Mouse (Mus musculus) retina, postnatal 1 day (tissue): ENCODE data around the gene St3gal3.

Source experiments
- DNase-seq: peaks from one replicate; pipeline ENCODE4 v3.0.0-alpha.2; 2012

St3gal3 gene

DNA sequence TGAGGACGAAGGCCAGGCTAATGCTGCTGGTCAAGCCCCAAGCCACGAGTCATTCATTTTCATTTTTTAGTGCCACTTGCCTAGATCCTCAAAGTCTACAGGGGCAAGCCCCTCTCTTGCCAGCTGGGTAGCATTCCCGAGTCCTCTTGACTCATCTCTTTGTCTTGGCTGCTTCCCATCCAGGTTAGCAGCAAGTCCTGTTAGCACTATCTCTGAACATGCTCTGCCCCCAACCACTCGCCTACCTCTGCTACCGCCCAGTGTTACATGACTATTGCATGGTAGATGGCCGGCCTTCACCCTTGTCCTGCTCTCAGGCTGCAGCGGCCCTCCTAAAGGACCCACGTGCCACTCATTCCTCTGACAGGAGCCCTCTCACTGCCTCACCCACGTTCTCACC is 156.4 kb downstream of the St3gal3 start:
- DNase-seq = no peak

DNA sequence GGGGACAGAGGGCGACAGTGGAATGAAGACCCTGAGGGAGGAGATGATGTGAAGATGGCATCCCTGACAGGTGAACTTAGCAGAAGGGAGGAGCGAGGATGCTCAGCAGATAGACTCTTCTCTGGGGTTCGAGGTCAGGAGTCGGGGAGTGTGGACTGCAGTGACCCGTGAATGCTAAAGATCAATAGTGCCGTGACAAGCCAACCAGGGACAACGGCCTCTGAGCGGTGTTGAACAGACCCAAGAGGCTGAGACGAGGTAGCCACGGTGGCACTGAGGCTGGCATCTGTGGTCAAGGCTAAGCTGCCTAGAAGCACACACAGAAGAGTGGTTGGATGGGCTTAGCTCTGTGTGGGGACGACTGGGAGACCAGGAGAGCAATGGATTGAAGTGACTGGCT is 156.9 kb downstream of the St3gal3 start:
- DNase-seq = no peak

DNA sequence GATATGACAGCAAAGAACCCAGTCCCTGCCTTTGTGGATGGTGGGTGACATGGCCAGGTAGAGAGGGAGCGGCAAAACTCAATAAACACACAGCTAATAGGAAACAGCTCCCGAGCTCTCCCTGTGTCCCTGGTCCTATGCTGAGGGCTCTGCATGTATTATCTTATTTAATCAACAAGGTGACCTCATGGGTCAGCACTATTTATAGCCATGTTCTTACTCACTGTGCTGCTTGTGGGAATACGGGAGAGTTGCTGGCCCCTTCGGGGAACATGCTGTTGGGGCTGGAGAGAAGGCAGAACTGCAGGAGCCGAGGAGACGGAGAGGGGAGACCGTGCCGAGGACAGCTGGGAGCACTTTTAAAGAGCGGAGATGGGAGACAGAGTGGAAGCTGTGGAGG is 157.3 kb downstream of the St3gal3 start:
- DNase-seq = no peak

DNA sequence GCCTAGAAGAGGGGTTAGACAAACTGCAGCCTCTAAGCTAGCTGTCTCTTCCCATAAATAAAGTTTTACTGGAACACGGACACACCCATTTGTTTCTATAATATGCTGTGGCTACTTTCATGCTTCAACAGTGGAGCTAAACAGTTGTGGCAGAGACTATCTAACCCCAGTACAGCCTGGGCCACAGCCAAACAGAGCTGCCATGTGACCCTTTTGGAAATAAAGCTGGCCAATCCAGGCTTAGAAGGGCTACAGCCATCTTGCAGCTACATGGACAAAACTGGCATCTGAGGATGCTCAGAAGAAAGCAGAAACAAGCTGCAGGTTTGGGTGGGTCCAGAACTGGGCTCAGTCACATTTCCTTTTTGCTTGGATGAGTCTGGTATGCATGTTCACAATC is 158.9 kb downstream of the St3gal3 start:
- no peak for DNase-seq

DNA sequence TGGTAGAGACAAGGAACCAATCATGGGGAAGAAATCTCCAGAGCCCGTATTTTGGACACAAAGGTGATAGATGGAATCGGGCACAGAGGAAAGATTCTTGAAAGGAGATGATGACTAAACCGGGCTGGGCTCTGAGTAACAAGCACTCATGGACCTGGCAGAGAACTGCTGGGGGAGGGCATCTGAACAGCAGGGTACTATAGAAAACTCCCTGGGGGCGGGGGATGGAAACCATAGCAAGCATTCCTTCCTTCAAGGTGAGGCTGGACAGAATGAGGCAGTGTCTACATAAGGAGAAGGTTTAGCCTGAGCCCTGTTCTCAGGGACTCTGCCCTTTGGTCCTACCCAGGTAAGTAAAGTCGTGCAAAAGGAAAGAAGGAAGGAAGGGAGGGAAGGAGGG is 160.0 kb downstream of the St3gal3 start:
- no peak for DNase-seq

DNA sequence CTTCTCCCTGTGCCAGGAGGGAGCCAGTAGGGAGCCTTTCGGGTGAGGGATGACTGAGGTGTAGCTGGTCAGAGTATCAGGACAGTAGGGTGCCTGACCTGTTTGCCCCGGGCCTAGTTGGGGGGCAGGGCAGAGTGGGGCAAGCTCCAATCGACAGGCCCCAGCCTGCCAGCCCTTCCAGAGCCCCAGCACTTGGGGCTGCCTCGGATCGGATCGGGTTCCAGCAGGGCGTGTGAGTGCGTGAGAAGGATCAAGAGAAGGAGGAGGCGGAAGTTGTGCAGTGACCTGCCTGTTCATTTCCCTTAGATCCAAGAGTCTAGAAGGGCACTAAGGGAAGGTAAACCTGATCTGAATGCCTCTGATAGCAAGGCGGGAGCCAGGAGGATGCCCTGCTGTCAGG is 161.7 kb downstream of the St3gal3 start:
- no peak for DNase-seq

DNA sequence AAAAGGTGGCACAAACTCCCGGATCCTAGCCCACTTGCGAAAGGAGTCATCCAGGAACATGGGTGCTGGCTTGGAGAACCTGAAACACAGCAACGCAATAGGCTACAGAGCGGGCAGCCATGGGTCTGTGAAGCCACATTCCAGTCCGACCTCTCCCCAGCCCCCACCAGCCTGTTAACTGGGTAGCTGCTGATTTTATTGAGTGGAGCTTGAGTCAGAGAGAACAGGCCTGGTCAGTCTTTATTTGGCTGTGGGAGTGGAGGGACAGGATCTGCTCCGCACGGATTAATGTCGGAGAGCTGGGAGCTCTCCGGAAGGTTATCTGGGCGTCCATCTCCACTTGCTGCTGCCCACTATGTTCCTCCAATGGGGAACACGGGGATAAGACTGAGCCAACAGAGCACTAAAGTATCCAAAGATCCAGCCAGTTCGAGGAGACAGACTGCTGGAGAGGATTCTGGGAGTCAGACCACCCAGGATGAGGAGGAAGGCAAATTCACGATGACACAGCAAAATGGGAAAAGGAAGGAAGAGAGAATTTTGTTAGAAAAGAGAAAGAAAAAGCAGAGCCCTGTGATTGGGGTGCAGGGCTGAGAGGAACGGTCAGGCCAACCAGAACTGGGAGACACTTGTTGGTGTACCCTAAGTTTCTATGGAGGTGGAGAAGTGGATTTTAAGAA is 170.2 kb downstream of the St3gal3 start:
- DNase-seq = no peak

DNA sequence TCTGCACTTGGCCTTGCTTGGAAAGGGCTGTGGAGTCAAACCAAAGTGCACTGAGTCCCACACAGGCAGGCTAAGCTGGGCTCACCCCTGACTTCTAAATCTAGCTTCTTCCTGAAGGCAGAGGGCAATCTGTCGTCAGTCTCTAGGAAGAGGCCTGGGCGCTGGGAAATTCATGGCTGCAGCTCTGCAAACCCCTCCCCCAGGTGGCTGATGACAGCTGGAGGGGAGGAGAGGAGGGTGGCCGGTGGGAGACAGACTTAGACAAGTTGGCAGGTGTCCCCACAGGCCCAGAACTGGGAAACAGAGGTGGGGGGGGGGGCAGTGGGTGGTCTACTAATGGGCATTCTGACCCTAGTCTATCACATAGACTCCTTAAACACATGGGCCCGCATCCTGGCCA is 177.2 kb downstream of the St3gal3 start:
- no peak for DNase-seq

DNA sequence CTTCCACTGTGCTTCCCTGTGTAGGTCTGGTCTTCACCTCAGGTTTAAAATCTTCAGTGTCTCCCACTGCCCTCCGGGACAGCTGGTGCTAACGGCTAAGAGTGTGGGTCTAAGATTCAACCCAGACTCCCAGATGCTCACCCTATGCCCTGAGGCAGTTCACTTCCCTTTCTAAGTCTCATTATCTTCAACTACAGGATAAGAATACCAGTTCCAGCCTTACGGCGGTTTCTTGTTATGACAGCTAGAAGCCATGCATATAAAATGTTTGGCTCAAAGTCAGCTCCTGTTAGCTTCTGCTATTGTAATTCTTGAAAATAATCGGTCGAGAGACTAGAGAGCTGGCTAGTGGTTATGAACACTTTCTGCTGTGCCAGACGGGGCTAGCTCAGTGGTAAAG is 187.2 kb downstream of the St3gal3 start:
- DNase-seq = peak; percentile 62

DNA sequence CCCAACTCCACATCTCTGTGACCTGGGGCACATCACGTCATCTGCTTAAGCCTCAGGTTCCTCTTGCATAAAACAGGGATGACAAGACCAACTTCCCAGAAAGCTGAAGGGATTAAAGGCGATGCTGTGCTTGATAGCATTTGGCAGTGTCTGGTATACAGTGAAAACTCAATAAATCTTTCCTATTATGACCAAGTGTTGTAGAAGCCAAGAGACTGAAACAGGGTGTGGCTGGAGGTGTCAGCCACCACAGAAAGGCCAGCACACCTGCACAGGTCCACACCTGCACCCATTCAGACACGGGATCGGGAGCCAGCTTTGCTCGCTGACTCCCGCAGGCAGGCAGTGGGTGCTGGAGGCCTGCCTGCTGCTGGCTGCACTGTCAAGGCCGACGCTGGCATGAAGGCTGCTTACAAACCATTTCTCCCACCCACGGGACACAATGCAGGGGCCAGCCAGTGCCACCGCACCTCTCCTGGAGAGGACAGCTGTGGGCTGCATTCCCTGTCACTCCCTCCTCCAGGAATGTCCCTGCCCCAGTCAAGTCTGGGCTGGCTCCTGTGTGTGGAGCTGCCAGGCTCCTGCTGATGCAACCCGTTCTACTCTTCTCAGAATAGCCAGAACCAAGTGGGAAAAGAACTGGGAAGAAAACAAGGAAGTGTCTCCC is 187.9 kb downstream of the St3gal3 start:
- DNase-seq = no peak

DNA sequence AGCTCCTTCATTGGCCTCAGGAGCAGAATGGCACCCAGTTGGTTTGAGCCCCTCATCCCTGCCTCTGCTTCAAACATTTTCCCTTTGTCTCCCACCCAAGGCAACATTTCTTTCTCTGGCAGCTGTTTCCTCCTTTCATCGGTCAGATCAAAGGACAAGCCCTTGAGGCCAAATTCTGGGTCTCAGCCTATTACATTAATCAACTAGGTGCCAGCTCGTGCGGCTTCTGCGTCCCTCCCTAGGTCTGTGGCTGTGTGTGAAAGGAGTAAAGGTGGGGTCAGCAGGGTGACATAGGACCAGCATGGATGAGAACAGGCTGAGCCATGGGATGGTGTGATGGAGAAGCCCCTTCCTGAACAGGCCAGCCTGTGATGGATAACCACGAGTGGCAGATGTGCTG is 191.4 kb downstream of the St3gal3 start:
- peak; percentile 19 for DNase-seq

DNA sequence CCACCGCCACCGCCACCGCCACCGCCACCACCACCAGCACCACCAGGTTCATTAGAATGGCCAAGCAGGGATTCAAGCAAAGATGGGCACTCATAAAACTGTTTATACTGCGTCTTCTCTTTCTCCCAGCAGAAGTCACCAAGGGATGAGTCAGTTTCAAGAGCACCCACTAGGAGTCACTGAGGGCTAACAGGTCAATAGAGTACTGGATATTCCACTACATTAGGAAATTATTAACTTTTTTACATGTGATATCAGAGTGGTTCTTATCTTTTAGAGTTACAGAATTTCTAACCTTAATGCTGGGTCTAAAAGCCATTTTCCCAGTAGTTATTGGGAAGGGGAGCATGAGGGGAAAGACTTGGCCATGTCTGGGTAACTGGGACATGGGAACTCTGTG is 197.8 kb downstream of the St3gal3 start:
- DNase-seq = no peak

DNA sequence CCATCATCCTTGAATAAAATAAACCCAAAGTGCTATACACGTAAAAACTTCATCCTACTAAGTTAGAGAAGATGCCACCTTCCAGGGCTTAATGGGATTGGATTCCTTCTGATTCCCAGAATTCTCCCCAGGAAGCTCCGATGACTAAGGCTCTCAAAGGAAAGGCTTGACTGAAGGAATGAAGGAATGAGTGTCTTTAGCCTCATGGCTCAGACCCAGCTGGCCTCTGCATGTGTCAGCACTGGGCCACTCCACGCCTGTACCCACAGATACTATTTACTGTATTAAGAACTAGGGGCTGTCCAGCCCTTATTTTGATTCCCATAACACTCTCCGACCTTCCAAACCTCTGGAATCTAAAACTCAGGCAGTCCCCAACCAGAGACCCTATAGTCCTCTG is 200.6 kb downstream of the St3gal3 start:
- no peak for DNase-seq

DNA sequence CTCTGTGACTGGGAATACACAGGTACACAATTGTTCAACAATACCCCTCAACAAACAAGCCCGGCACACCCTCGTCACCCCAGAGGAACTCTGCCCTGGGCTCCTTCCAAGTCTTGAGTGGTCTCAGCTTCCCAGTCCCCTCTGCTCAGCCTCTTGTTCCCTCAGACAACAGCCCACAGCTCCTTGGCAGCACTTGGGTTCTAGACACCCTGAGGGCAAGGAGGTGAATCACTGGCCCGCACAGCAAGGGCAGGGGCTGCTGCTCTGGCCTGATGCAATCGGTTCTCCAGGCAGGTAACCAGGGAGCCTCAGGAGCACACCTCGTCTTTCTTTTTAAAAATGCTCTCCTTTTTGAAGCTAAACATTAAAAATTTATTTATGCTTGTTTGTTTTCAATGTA is 201.5 kb downstream of the St3gal3 start:
- DNase-seq = no peak

DNA sequence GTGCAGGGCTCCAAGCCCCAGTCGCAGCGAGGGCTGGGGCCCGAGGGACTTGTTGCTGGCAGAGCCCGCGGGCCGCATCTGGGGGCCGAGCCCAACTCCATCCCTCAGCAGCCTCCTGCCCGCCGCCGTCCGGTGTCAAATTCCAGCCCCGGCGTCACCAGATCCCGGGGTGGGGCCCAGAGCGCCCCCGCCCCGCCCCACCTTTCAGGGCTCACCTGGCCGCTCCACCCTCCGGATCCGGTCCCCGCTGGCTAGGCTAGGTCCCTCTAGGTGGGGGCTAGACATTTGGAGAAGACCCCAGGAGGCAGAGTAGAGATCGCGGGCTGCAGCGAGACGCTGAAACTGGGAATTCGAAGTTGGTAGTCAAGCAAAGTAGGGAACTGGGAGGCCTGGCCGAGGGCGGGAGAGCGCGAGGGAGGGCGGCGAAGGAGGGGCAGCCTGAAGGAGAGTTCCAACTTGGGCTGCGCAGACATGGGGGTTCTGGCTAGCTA is 205.3 kb downstream of the St3gal3 start, which contains the start of gene Artn:
Gene Artn (minus strand): TSS at position 373 of the 491 bp plus-strand sequence.
- DNase-seq = peak; percentile 46

DNA sequence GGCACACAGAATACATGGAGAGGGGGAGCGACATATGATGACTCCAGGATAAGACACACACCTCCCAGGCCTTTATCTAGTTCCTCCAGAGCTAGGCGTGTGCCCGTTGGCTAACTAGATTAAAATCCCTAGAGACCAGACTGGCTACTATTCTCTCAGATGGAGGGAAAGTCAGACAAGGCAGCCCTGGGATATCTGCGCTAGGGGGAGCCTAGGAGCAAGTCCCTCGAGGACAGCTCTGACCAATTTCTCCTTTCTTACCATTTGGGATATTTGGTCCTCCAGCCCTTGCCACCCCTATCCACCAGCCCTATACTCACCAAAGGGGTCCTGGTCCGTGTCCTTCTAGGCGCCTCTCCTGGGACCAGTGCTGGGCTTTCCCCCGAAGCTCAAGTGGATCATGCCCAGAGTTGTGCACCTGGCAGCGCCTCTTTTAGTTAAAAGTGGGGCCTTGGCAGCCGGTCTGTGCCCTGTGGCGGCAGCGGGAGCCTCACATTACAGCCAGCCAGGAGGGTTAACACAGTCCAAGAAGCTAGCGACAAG is 205.9 kb downstream of the St3gal3 start:
- DNase-seq = peak; percentile 67

DNA sequence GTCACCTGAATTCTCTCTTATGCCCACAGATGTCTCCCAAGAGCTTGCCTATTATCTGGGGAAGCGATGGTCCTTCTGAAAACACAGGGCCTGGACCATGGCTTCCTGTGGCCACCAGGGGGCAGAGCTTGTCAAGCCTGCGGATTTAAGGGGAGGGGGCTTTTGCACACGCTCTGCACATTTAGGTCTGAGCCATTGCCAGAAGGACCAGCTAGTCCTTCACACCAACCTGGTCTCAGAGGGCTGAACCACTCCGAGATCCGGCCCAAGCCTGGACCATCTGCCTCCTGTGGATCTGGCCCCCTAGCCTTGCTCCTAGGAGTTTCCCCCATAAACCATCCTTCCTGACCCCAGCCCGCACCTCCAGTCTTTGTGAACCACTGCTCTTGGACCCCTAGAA is 206.5 kb downstream of the St3gal3 start:
- DNase-seq = peak; percentile 84

DNA sequence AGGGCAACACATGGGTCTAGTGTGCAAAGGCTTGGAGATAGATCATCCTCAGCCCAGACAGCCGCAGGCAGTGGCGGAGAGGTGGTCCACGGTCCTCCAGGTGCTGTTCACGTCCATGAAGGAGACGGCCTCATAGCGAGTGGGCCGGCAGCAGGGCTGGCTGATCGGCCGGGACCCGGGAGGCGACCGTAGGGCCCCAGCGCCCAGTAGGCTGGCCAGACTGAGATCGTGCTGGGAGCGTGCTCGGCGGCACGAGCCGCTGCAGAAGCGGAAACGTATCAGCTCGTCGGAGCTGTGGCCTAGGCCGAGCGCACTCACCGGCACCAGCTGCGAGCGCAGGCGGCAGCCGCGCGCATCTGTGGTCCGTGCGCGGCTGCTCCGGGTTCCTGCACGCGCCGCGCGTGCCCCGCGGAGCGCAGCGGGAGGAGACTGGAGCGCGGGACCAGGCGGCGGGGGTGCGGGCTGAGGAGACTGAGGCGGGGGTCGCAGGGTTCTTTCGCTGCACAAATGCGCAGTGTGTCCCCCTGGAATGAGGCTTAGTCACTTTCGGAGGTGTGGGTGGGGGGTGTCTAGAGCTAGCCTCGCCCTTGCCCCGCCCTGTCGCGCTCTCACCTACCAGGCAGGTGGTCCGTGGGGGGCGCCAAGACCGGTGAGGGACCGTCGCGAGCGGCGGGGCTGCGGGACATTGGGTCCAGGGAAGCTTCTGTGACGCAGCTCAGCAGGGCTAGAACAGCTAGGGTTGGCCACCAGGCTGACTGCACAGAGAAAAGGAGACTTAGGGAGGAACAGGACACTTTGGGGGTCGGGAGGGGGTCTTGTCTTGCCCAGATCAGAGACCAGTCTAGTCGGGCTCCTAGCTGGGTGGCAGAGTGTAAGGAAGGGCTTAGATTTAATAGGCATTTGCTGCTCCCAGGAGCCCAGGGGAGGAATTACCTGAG is 207.9 kb downstream of the St3gal3 start:
- peak; percentile 76 for DNase-seq

DNA sequence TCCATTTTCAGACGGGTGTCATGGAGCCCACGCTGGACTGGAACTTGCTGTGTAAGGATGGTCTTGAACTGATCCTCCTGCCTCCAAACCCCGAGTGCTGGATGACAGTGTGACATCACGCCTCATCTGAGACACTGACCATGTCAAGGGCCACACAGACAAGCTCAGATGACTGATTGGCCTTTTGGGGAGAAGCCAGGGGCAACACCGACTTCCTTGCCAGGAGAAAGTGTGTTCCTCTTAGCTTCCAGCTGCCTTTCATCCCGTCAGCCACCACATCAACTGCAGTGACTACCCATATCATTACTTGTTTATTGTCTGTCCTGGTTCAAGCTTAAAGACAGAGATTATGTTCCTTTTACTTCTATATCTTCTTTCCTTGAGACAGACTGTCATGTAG is 209.8 kb downstream of the St3gal3 start:
- no peak for DNase-seq

DNA sequence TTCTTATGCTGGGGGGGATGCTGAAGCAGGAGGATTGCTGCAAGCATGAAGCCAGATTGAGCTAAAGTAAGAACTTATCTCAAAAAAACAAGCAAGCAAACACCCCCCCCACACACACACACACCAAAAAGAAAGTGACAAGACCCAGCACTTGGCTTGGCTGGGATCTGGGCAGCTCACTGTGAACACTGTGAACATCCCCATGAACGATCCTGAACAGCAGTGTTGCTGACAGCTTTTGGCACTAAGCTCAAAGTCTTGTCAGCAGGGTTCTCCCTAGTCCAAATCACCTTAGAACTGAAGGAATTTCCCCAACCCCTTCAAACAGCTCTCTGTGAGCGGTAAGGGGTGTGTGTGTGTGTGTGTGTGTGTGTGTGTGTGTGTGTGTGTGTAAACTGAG is 211.3 kb downstream of the St3gal3 start:
- no peak for DNase-seq

DNA sequence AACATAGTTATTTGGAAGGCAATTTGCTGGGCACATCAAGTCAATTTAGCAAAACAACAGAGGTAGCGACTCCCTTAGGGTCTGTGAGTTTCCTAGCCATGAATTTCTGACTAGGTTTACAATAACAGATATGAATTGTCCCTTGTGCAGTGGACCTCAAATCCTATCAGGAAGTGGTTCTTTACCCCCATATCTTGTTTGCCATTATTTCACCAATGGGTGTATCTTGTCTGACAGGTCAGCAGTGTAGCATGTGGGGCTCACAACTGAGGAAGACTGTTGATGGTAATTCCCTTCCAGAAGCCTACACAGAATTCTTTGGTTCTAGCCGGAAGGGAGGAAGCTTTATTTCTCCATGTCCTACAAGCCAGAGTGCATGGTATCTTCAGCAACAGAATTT is 213.4 kb downstream of the St3gal3 start:
- no peak for DNase-seq

DNA sequence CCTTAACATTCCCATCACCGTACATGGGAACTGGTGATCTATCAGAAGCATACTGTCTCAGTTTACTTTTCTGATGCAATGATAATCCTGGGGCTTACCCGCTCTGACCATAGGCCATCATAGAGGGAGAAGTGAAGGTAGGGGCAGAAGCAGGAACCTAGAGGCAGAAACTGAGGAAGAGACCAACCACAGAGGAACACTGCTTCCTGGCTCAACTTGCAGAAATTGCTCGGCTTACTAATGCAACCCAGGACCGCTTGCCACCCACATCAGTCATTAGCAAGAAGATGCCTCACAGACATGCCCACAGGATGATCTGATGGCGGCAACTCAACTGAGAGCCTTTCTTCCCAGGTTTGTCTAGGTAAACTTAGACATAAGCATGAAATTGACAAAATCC is 216.0 kb downstream of the St3gal3 start:
- DNase-seq = no peak

DNA sequence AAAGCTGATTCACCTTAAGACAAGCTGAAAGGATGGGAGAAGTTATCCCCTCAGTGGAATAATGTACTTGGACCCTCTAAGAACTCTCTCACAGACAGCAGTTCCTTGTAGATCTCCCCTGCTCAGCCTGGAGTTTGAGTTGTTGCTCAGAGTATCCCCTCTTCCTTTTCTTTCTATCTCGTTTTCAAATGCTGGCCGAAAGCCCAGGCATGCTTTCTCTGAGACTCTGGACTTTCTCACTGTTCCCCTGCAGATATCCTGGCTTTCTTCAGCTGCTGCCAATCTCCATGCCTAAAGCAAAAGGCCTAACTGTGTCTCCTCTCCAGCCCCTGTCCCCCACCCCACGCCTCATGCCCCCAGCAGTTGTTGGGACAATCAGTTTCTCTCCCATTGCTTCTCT is 216.5 kb downstream of the St3gal3 start:
- no peak for DNase-seq
